Mouse (Mus musculus): ENCODE results near the gene Bcan. TPM values are rescaled to one million over a fixed set of nuclear protein-coding genes. Genes with fewer than 3 reads are reported as not detected.

Gene Bcan
- polyA plus RNA-seq, 1 experiment from 2014 or later = not detected

DNA sequence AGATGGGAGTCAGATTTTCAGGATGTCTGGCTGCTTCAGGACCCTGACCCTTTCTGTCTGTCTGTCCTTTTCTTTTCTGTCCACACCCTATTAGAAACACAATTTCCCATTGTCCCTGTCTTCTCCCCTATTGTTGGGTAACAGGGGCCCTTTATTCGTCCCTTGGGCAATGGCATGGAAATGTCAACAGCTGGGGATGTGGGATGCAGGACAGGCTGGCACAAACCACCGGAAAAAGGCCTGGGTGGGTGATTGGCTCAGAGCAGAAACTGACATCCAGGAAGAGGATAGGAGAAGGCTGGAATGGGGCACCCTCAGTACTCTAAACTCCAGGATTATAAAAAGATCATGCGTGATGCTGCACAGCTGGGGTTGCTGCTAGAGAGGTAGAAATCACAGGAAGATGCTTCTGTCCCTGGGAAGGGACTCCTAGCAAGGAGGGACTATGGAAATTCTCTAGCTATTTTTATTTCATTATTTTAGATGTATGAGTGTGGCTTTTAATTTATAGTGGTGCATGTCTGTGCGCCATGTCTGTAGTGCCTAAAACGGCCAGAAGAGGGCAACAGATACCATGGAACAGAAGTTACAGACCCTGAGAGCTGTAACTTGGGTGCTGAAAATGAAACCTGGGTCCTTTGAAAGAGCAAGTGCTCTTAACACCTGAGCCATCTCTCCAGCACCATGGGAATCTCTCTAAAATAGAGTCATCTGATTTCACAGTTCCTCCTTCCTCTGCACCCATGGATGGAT, 27.6 kb upstream of the Bcan start, which contains the start of gene Hapln2:
Gene Hapln2 (minus strand): TSS at position 150 of the 753 bp plus-strand sequence.
- DNase-seq = peak; percentile 24
- no peak for ATAC-seq (ENCODE audit: insufficient read depth)
- H3K4me1 ChIP-seq (ENCODE audit: insufficient read depth) = peaks cover 3% of the 10 kb centered on the region; the same call in 1 of the 2 replicates
- no peak within 1 kb of the TSS for H3K9ac ChIP-seq
- H3K9me3 ChIP-seq (ENCODE audit: low read depth, low read length) = peaks cover 5% of the 10 kb centered on the region; the same call in 1 of the 2 replicates
- H3K36me3 ChIP-seq (ENCODE audit: insufficient read depth) = no peaks in the 10 kb centered on the region
- H3K27me3 ChIP-seq (ENCODE audit: insufficient read depth, low read length) = peaks cover 39% of the 10 kb centered on the region
- no peak within 1 kb of the TSS for H3K27ac ChIP-seq (ENCODE audit: low read depth)
- H3K4me3 ChIP-seq (ENCODE audit: low read depth, low read length) = no peak within 1 kb of the TSS
- H3K4me2 ChIP-seq = no peak within 1 kb of the TSS
- TF ChIP-seq CTCF (IDR thresholded peaks at IDR 0.05; ENCODE audit: low read depth) = peak; percentile 49; the same call in 1 of the 2 replicates
- 47% methylated on average over 5 of the region's 5 CpGs for WGBS

DNA sequence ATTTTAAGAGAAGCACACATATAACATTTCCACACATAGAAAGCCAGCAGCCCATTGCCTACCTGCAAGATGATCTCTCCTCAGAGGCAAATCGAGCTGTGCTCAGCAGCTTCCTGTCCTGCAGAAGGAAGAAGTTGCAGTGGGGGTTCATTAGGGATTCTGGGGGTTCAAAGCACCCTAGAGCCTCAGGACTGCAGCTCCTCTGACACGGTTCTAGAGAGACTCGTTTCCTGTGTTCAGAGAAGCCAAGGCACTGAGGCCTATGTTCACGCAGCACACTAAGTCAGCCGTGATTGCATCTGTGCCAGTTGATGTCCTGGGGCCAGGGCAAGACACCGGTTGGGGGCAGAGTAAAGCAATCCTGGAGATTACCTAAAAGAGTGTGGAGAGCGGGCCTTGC, 26.8 kb upstream of the Bcan start:
- no peak for TF ChIP-seq CTCF (IDR thresholded peaks at IDR 0.05; ENCODE audit: low read depth)
- H3K4me3 ChIP-seq (ENCODE audit: low read depth, low read length) = no peak overlapping the region
- peaks cover 3% of the 10 kb centered on the region; the same call in 1 of the 2 replicates for H3K4me1 ChIP-seq (ENCODE audit: insufficient read depth)
- peaks cover 5% of the 10 kb centered on the region; the same call in 1 of the 2 replicates for H3K9me3 ChIP-seq (ENCODE audit: low read depth, low read length)
- DNase-seq (no peak), ATAC-seq (ENCODE audit: insufficient read depth) (no peak)
- peaks cover 43% of the 10 kb centered on the region for H3K27me3 ChIP-seq (ENCODE audit: insufficient read depth, low read length)
- H3K4me2 ChIP-seq = no peak overlapping the region
- H3K9ac ChIP-seq = no peak overlapping the region
- no peak overlapping the region for H3K27ac ChIP-seq (ENCODE audit: low read depth)
- WGBS = 54% methylated on average over 7 of the region's 7 CpGs
- H3K36me3 ChIP-seq (ENCODE audit: insufficient read depth) = no peaks in the 10 kb centered on the region

DNA sequence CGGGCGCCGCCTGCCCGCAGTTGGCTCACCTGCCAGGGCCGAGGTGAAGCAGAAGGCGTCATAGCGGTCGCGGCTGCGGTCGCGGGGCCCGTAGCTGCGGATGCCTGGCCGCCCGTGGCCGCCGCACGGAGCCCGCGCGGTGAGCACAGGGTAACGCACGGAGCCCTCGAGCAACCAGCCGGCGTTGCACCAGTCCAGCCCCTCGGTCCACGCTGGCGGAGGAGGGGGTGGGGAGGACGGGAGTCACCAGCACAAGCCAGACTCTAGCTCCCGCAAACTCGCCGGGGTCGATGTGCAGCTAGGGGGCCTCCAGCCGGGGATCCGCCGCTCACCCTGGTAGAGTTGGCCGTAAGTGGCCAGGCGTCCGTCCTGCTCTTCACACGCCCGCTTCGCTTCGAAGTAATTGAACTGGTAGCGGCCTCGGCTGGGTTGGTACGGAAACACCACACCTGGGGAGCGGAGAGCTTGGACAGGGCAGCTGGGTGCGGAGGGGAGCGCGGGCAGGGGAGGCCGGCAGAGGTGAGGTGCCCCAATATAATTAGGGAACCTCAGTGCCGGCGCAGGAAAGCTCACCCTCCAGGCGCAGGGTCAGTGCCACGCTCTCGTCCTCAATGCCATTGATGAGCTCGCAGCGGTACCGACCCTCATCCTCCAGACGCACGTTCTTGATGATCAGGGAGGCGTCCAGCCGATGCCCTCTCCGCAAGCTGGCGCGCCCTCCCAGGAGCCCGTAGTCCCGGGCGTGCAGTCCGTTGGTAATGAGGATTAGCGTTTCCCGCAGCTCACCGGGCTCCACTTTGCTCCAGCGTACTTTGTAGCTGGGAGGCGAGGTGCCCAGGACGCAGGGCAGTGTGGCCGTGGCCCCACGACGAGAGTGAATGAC, 23.4 kb upstream of the Bcan start:
- under 1% methylated on average over 78 of the region's 81 CpGs for WGBS

DNA sequence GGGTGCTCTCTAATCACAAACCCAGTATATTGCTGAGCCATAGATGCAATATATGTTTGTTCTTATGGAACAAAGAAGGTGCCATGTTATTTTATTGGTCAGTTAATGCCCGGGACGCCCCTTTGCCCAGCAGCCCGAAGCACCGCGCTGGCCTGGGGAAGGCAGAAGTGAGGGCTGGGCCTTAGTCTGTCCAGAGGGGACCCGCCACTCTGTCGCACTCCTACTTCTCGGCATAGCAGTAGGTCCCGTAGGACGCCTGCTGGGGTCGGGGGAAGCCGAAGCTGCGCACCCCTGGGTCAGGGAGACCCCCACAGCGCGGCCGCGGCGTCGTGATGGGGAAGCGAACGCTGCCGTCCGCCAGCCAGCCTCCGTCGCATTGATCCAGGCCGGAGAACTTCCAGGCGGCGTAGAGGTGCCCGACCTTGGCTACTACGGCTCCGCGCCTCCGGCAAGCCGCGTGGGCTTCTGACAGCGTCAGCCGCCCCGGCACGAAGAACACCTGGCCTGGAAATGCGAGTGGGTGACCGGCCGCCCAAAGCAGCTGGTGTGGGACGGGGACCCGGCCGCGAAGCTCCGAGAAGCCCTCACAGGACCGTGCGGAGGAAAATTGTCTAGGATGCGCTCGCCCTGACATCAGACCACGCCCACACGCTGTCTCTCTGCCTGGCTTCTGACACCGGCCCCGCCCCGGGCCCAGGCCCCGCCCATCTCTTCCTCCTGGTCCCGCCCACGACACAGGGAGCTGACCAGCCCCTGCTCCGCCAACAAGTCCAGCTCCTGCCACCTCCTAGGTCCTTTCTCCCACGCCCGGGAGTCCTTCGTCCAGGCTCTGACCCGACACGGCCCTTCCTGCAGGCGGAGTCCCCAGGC, 22.5 kb upstream of the Bcan start:
- Histone ChIP-seq H3K36me3 (ENCODE audit: insufficient read depth) (no peaks in the 10 kb centered on the region), H3K9me3 (ENCODE audit: low read depth, low read length) (no peaks in the 10 kb centered on the region), H3K4me1 (ENCODE audit: insufficient read depth) (no peaks in the 10 kb centered on the region; the same call in 1 of the 2 replicates), H3K27me3 (ENCODE audit: insufficient read depth, low read length) (peaks cover 62% of the 10 kb centered on the region), H3K4me3 (ENCODE audit: low read depth, low read length) (peak overlapping the region; percentile 51), H3K27ac (ENCODE audit: low read depth) (no peak overlapping the region), H3K9ac (peak overlapping the region; percentile 16; the same call in 1 of the 2 replicates), H3K4me2 (peak overlapping the region; percentile 96)
- ATAC-seq (ENCODE audit: insufficient read depth) = peak; percentile 92
- TF ChIP-seq CTCF (IDR thresholded peaks at IDR 0.05; ENCODE audit: low read depth) = no peak
- peak; percentile 95 for DNase-seq
- 1% methylated on average over 65 of the region's 66 CpGs for WGBS

More for the DNA sequence above, 23.4 kb upstream of the Bcan start:
- peak overlapping the region; percentile 51 for H3K4me3 ChIP-seq (ENCODE audit: low read depth, low read length)
- H3K4me2 ChIP-seq = peak overlapping the region; percentile 96
- DNase-seq (peak; percentile 34), ATAC-seq (ENCODE audit: insufficient read depth) (peak; percentile 77)
- no peaks in the 10 kb centered on the region for H3K36me3 ChIP-seq (ENCODE audit: insufficient read depth)
- no peaks in the 10 kb centered on the region; the same call in 1 of the 2 replicates for H3K4me1 ChIP-seq (ENCODE audit: insufficient read depth)
- TF ChIP-seq CTCF (IDR thresholded peaks at IDR 0.05; ENCODE audit: low read depth) = no peak
- H3K27ac ChIP-seq (ENCODE audit: low read depth) = no peak overlapping the region
- H3K9ac ChIP-seq = peak overlapping the region; percentile 16; the same call in 1 of the 2 replicates
- peaks cover 62% of the 10 kb centered on the region for H3K27me3 ChIP-seq (ENCODE audit: insufficient read depth, low read length)
- peaks cover 4% of the 10 kb centered on the region; the same call in 1 of the 2 replicates for H3K9me3 ChIP-seq (ENCODE audit: low read depth, low read length)

DNA sequence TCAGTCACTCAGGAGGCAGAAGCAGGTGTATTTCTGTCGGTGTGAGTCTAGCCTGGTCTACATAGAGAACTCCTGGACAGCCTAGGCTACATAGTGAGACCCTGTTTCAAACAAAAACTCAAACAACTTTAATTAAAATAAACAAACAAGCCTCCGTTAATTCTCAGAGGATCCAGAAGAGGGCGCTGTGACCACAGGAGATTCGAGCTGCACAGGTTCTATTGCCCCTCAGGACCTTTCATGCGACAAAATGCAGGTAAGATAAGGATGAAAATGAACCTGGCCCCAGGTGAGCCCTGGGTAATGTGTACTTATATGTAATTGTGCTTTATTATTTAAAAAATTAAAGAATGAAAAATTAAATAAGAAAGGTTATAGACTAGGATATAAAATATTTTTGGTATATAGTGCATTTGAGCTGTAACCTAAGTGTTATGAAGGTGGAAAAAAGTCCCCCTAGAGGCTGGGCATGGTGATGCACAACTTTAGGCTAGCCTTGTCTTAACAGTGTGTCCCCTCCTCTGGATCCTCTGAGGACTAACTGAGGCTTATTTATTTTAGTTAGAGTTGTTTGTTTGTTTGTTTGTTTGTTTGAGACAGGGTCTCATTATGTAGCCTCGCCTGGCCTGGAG, 10.7 kb upstream of the Bcan start:
- ATAC-seq (ENCODE audit: insufficient read depth) (no peak), DNase-seq (peak; percentile 44)
- Histone ChIP-seq H3K4me2 (no peak overlapping the region), H3K27ac (ENCODE audit: low read depth) (no peak overlapping the region), H3K36me3 (ENCODE audit: insufficient read depth) (no peaks in the 10 kb centered on the region), H3K27me3 (ENCODE audit: insufficient read depth, low read length) (0 out of 2 replicates have a peak, but pooled peaks cover 4% of the 10 kb centered on the region), H3K4me3 (ENCODE audit: low read depth, low read length) (no peak overlapping the region), H3K9ac (no peak overlapping the region), H3K9me3 (ENCODE audit: low read depth, low read length) (peaks cover 3% of the 10 kb centered on the region; the same call in 1 of the 2 replicates), H3K4me1 (ENCODE audit: insufficient read depth) (no peaks in the 10 kb centered on the region)
- peak; percentile 31 for TF ChIP-seq CTCF (IDR thresholded peaks at IDR 0.05; ENCODE audit: low read depth)
- WGBS = 13% methylated on average over 6 of the region's 6 CpGs
